14 mouse cellular contexts compared by ENCODE assay signal in genomic region chr13:60179641-60180040, GRCm38 (mm10). TPM values are rescaled to one million over a fixed set of nuclear protein-coding genes. Genes with fewer than 3 reads are reported as not detected.
"Had no signal": no experiment of that assay in that cellular context is flagged by ENCODE, and none has a peak within 500 bp of the region (broad histone marks: within the 10 kb centered on the region; RNA-seq: fewer than 3 reads in every experiment).

No protein-coding gene starts in this region.

- H3K27ac ChIP-seq: left cerebral cortex, adult 2 months; liver, embryonic 14.5 days; midbrain, embryonic 13.5 days; neural tube, embryonic 15.5 days had no signal

- H3K4me2 ChIP-seq: kidney, embryonic 15.5 days; limb, embryonic 12.5 days; midbrain, embryonic 13.5 days; neural tube, embryonic 15.5 days had no signal

- H3K9me3 ChIP-seq: kidney, embryonic 15.5 days; midbrain, embryonic 13.5 days; neural tube, embryonic 15.5 days had no signal

- H3K36me3 ChIP-seq: kidney, embryonic 15.5 days; midbrain, embryonic 13.5 days; neural tube, embryonic 15.5 days had no signal

- H3K27me3 ChIP-seq: kidney, embryonic 15.5 days; limb, embryonic 12.5 days; midbrain, embryonic 13.5 days; neural tube, embryonic 15.5 days had no signal

- ATAC-seq: midbrain, embryonic 13.5 days had no signal

- H3K9ac ChIP-seq: kidney, embryonic 15.5 days; limb, embryonic 12.5 days; liver, embryonic 14.5 days; midbrain, embryonic 13.5 days; neural tube, embryonic 15.5 days had no signal

- H3K4me3 ChIP-seq: kidney, embryonic 15.5 days; left cerebral cortex, adult 2 months; limb, embryonic 12.5 days; midbrain, embryonic 13.5 days; myocyte; neural tube, embryonic 15.5 days had no signal

- DNase-seq: kidney, postnatal 14 days; lung, adult 18-20 months; right cerebral cortex, postnatal 4 days; spleen, adult 18-20 months; thymus, adult 2 months; thymus, postnatal 25 days had no signal

RNA-seq across cellular contexts. Expression of gene Gas1, which starts 2.5 kb away (rescaled TPM):
- total RNA-seq: megakaryocyte-erythroid progenitor cell, adult 5-6 weeks had no signal
